Mouse (Mus musculus) liver, embryonic 14.5 days (tissue): ENCODE results near the gene Ror2. TPM values are rescaled to one million over a fixed set of nuclear protein-coding genes. Genes with fewer than 3 reads are reported as not detected.

Experiments used
- ATAC-seq: fragments of 200-750 bp; cut with Nextera tagmentation; 2 replicates; pipeline ENCODE4 v1.8.0; 2017; ENCODE audit warnings: moderate number of reproducible peaks, mild to moderate bottlenecking, moderate library complexity; ENCODE audit not compliant: insufficient read depth
- DNase-seq, 3 experiments: peaks; one replicate each; pipeline ENCODE4 v3.0.0-alpha.2; 2012 to 2013; ENCODE audit warnings: low read depth in 3 of 3, low spot score in 3 of 3
- H3K27ac ChIP-seq: fragments of 300-500 bp; sonication (generic); 2 replicates; pipeline ENCODE4 v1.5.1; 2014; ENCODE audit warnings: moderate library complexity, mild to moderate bottlenecking, control low read depth, inconsistent platforms
- H3K27me3 ChIP-seq: fragments of 300-500 bp; sonication (generic); 2 replicates; pipeline ENCODE4 v1.6.1; 2014; ENCODE audit warnings: mild to moderate bottlenecking, low read length, moderate library complexity; ENCODE audit not compliant: control insufficient read depth, insufficient read depth
- H3K36me3 ChIP-seq: fragments of 300-500 bp; sonication (generic); replicated peaks from 2 replicates; pipeline ENCODE4 v1.6.1; 2014; ENCODE audit warnings: low read depth; ENCODE audit not compliant: control insufficient read depth, insufficient read depth
- H3K4me1 ChIP-seq, 2 experiments: fragments of 200-500 bp in 1 of 2; fragments of 300-500 bp in 1 of 2; sonication (generic) in 1 of 2; replicated peaks; 2 replicates each; pipeline ENCODE4 v1.6.1; 2012 to 2014; ENCODE audit warnings: antibody characterized with exemption in 1 of 2, inconsistent platforms in 1 of 2, low read length in 1 of 2; ENCODE audit not compliant: control insufficient read depth in 2 of 2, insufficient read depth in 2 of 2
- H3K4me2 ChIP-seq: fragments of 300-500 bp; sonication (generic); 2 replicates; pipeline ENCODE4 v1.6.1; 2014; ENCODE audit warnings: low read depth, mild to moderate bottlenecking, control low read depth, moderate library complexity
- H3K4me3 ChIP-seq, 2 experiments: fragments of 200-500 bp in 1 of 2; fragments of 300-500 bp in 1 of 2; sonication (generic) in 1 of 2; 2 replicates each; pipeline ENCODE4 v1.5.1; 2012 to 2014; ENCODE audit warnings: low read depth in 2 of 2, low read length in 2 of 2, mild to moderate bottlenecking in 2 of 2, control low read depth in 1 of 2, inconsistent platforms in 1 of 2, moderate library complexity in 1 of 2; ENCODE audit not compliant: insufficient read depth in 1 of 2
- H3K9ac ChIP-seq: fragments of 300-500 bp; sonication (generic); replicated peaks from 2 replicates; pipeline ENCODE4 v1.6.1; 2014; ENCODE audit warnings: mild to moderate bottlenecking, control low read depth, moderate library complexity
- H3K9me3 ChIP-seq: fragments of 300-500 bp; sonication (generic); 2 replicates; pipeline ENCODE4 v1.6.1; 2016; ENCODE audit warnings: low read length, mixed read lengths; ENCODE audit not compliant: control insufficient read depth
- CTCF ChIP-seq: IDR thresholded peaks from 2 replicates; pipeline ENCODE4 v1.5.1; 2016; ENCODE audit warnings: antibody characterized with exemption, low read depth, control low read depth
- EP300 ChIP-seq: IDR thresholded peaks from 2 replicates; pipeline ENCODE4 v1.6.1; 2016; ENCODE audit warnings: antibody characterized with exemption, low read depth
- WGBS: fragments of 180-500 bp; shearing (Covaris S2); extraction: QIAGEN DNeasy Blood & Tissue Kit; methylation state at CpG from one replicate; pipeline ENCODE4 v1.1.7; 2014; ENCODE audit not compliant: insufficient replicate concordance; 5-methylcytosine and 5-hydroxymethylcytosine counted together
- polyA plus RNA-seq, 2 experiments: library from polyadenylated mRNA; depleted of rRNA in 1 of 2; stranded (reverse) in 1 of 2; unstranded in 1 of 2; fragments of >200 nt; fragmentation: Nextera tagmentation in 1 of 2; extraction: Ambion mirVana in 1 of 2; gene quantifications; 2 replicates each; pipeline versions ENCODE4 v1.2.1 to v1.2.3; 2012 to 2014

Ror2 gene
- polyA plus RNA-seq, 2 experiments: 0.03 to 0.19 TPM

- ATAC-seq: no peak
- no peak overlapping the region for H3K4me3 ChIP-seq
- no peak for DNase-seq
- no peak overlapping the region for H3K9ac ChIP-seq
- no peaks in the 10 kb centered on the region for H3K36me3 ChIP-seq
- H3K4me2 ChIP-seq: no peak overlapping the region
- 71% methylated on average over 22 of the region's 22 CpGs for WGBS
- TF ChIP-seq EP300: no peak
- TF ChIP-seq CTCF: no peak
- no peaks in the 10 kb centered on the region for H3K4me1 ChIP-seq
- H3K9me3 ChIP-seq: no peaks in the 10 kb centered on the region
- no peaks in the 10 kb centered on the region for H3K27me3 ChIP-seq
- no peak overlapping the region for H3K27ac ChIP-seq
Observed at GRCm38 (mm10) chr13:53069076-53069690, 216.7 kb downstream of the Ror2 start.

GRCm38 (mm10) chr13:53068461-53068860 lies 217.5 kb downstream of the Ror2 start:
- no peak for TF ChIP-seq CTCF
- no peak for TF ChIP-seq EP300
- H3K9me3 ChIP-seq: no peaks in the 10 kb centered on the region
- WGBS: 73% methylated on average over 8 of the region's 8 CpGs
- H3K36me3 ChIP-seq: no peaks in the 10 kb centered on the region
- no peak overlapping the region for H3K4me3 ChIP-seq
- H3K27ac ChIP-seq: no peak overlapping the region
- H3K9ac ChIP-seq: no peak overlapping the region
- no peak for DNase-seq
- no peak for ATAC-seq
- no peaks in the 10 kb centered on the region for H3K4me1 ChIP-seq
- no peaks in the 10 kb centered on the region for H3K27me3 ChIP-seq
- H3K4me2 ChIP-seq: no peak overlapping the region

DNA sequence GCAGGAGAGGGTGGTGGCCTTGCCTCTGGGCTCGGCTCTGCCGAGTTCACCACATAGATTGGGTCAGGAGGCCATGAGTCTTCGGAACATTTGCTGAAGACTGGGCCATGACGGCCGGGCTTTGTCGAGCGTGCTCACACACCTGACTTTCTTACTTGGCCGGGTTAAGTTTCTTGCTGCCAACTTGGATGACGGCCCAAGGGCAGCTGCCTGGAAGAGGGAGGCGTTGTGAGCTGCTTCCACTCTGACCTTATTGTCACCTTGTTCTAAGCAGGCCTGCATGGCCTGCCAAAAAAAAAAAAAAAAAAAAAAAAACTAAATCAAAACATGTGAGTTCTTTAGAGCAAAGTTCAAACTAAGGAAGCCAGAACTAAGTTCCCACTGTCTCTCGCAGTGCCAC lies 218.0 kb downstream of the Ror2 start:
- H3K4me2 ChIP-seq: no peak overlapping the region
- no peaks in the 10 kb centered on the region for H3K9me3 ChIP-seq
- H3K36me3 ChIP-seq: no peaks in the 10 kb centered on the region
- DNase-seq: no peak
- no peaks in the 10 kb centered on the region for H3K27me3 ChIP-seq
- no peak overlapping the region for H3K27ac ChIP-seq
- 69% methylated on average over 11 of the region's 11 CpGs for WGBS
- TF ChIP-seq CTCF: no peak
- no peak for TF ChIP-seq EP300
- ATAC-seq: no peak
- H3K4me1 ChIP-seq: no peaks in the 10 kb centered on the region
- no peak overlapping the region for H3K4me3 ChIP-seq
- H3K9ac ChIP-seq: no peak overlapping the region

DNA sequence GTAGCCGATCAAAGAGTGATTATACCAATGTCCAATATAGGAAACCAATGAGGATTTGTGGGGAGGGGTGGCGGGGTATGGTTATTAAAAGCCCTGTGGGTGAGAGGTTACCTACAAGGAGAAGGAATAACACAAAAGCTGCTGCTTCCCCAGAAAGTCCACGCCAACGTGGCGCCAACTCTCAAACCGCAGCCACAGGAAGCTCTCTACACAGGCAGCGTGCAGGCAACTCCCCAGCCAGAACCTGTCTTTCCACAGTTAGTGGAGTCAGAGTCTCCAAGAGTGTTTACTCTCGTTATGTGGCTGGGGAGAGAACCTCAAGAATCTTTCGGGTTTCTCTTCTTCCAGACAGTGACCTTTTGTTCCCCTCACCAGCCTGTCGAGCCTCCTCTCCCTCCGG lies 220.8 kb downstream of the Ror2 start:
- ATAC-seq (no peak), DNase-seq (no peak)
- H3K36me3 ChIP-seq: no peaks in the 10 kb centered on the region
- no peak overlapping the region for H3K4me3 ChIP-seq
- H3K27ac ChIP-seq: no peak overlapping the region
- H3K4me1 ChIP-seq: no peaks in the 10 kb centered on the region
- no peak overlapping the region for H3K4me2 ChIP-seq
- no peaks in the 10 kb centered on the region for H3K9me3 ChIP-seq
- no peak overlapping the region for H3K9ac ChIP-seq
- no peaks in the 10 kb centered on the region for H3K27me3 ChIP-seq
- TF ChIP-seq CTCF (no peak), EP300 (no peak)
- WGBS: 57% methylated on average over 11 of the region's 11 CpGs

GRCm38 (mm10) chr13:53064681-53065080 lies 221.2 kb downstream of the Ror2 start:
- Histone ChIP-seq H3K4me3 (no peak overlapping the region), H3K27ac (no peak overlapping the region), H3K4me2 (no peak overlapping the region), H3K9ac (no peak overlapping the region), H3K9me3 (no peaks in the 10 kb centered on the region), H3K27me3 (no peaks in the 10 kb centered on the region), H3K4me1 (no peaks in the 10 kb centered on the region), H3K36me3 (no peaks in the 10 kb centered on the region)
- TF ChIP-seq CTCF: no peak
- TF ChIP-seq EP300: no peak
- 44% methylated on average over 1 of the region's 1 CpGs for whole genome bisulfite sequencing
- no peak for ATAC-seq
- DNase-seq: no peak

Other genes with a start within 250 kb of the Ror2 start
- 4.9 and 7.4 TPM in 2 replicates for gene Sptlc1, start 91.3 kb upstream of the Ror2 start, polyA plus RNA-seq (2012; rRNA removed)
- gene Sptlc1, start 91.3 kb upstream of the Ror2 start, polyA plus RNA-seq (2014; fragmentation: Nextera tagmentation; extraction: Ambion mirVana): 12.3 and 12.4 TPM in 2 replicates
- gene Msx2, start 186.9 kb upstream of the Ror2 start, polyA plus RNA-seq (2012; rRNA removed): 0.02 TPM in 2 replicates
- gene Msx2, start 186.9 kb upstream of the Ror2 start, polyA plus RNA-seq (2014; fragmentation: Nextera tagmentation; extraction: Ambion mirVana): not detected in 2 replicates